Mouse (Mus musculus): ENCODE measurements around the gene Pou2f3. TPM values are rescaled to one million over a fixed set of nuclear protein-coding genes. Genes with fewer than 3 reads are reported as not detected.
A peak's percentile ranks its signal among the peaks of the same experiment; 100 is the strongest.

The Pou2f3 gene
- polyA plus RNA-seq (2016; fragmentation: Nextera tagmentation; extraction: Ambion mirVana): not detected in 2 replicates

DNA sequence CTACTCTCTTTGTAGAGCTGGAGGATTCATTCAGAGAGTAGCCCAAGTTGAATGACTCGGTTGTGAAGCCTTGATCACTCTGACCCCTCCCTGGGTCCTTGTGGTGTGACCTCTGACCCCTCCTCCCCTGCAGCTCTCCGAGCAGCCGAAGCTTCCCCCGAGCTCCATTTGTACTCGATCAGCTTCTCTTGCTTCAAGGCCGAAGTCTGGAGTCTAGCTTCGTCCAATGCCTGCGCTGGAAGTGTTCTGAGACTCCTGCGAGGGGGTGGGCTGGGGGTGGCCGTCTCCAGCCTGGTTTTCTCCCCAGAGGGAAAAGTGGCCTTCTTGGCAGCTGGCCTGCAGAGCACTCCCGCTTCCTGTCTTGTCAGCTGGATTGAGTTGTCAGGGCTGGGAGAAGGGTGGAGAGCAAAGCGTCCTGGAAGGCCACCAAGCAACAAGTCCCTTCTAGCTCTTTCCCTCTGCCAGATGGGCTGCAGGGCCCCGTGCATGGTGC is at the start of gene Pou2f3:
Gene Pou2f3, minus strand, starts transcription at position 180 of the 493 bp plus-strand sequence.
- peak within 1 kb of the TSS; percentile 40 for H3K4me3 ChIP-seq
- H3K27ac ChIP-seq (replicated peaks): peak within 1 kb of the TSS; percentile 65
- peak; percentile 69 for DNase-seq (ENCODE audit: low spot score)
- H3K27me3 ChIP-seq (ENCODE audit: low read depth, poor library complexity, severe bottlenecking): peaks cover 62% of the 10 kb centered on the region
- H3K4me1 ChIP-seq: peaks cover 30% of the 10 kb centered on the region
- H3K9me3 ChIP-seq (replicated peaks): no peaks in the 10 kb centered on the region
- H3K36me3 ChIP-seq: no peaks in the 10 kb centered on the region
- 1% methylated on average over 13 of the region's 13 CpGs for WGBS

DNA sequence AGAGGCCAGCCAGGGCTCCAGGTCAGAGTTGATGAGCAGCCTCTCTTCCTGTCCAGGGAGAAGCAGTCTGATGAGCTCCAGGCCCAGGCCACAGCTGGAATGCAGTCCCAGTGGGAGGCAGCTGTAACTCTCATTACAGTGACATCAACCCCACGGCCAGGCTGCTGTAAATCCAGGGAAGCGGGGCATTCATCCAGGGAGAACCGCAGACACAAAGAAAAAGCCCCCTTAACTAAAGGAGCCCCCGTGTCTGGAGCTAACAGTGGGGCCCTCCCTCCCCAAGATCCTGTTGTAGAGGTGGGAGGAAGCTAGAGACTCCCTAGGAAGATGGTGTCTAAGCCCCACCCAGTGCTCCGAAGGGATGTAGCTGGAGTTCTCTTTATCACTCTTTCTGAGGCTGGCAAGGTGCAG is 43.1 kb upstream of the Pou2f3 start:
- Histone ChIP-seq H3K27me3 (ENCODE audit: low read depth, poor library complexity, severe bottlenecking) (0 out of 2 replicates have a peak, but pooled peaks cover 4% of the 10 kb centered on the region), H3K4me3 (no peak overlapping the region), H3K4me1 (peaks cover 21% of the 10 kb centered on the region), H3K36me3 (no peaks in the 10 kb centered on the region), H3K27ac (replicated peaks) (peak overlapping the region; percentile 52; the same call in 1 of the 2 replicates), H3K9me3 (replicated peaks) (no peaks in the 10 kb centered on the region)
- WGBS: 28% methylated on average over 5 of the region's 5 CpGs
- peak; percentile 48 for DNase-seq (ENCODE audit: low spot score)

DNA sequence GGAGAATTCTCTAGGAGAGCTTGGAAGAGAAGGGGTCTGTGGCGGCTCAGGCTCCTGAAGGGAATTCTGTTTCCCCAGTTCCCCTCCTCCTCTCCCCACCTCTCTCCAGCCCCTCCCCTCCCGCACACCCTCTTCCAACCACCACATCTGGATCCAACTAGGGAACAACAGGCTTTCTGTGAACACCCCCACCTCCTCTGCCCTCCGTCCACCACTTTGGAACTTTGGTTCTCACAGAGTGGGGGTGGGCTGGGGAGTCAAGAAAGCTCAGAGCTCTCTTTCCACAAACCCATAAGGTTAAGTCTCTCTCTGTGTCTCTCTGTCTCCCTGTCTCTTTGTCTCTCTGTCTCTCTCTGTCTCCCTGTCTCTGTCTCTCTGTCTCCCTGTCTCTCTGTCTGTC is 42.6 kb upstream of the Pou2f3 start:
- H3K27ac ChIP-seq (replicated peaks): peak overlapping the region; percentile 52; the same call in 1 of the 2 replicates
- H3K27me3 ChIP-seq (ENCODE audit: low read depth, poor library complexity, severe bottlenecking): 0 out of 2 replicates have a peak, but pooled peaks cover 4% of the 10 kb centered on the region
- no peak overlapping the region for H3K4me3 ChIP-seq
- peaks cover 21% of the 10 kb centered on the region for H3K4me1 ChIP-seq
- no peaks in the 10 kb centered on the region for H3K36me3 ChIP-seq
- no peaks in the 10 kb centered on the region for H3K9me3 ChIP-seq (replicated peaks)
- DNase-seq (ENCODE audit: low spot score): peak; percentile 35
- 52% methylated on average over 3 of the region's 3 CpGs for WGBS

DNA sequence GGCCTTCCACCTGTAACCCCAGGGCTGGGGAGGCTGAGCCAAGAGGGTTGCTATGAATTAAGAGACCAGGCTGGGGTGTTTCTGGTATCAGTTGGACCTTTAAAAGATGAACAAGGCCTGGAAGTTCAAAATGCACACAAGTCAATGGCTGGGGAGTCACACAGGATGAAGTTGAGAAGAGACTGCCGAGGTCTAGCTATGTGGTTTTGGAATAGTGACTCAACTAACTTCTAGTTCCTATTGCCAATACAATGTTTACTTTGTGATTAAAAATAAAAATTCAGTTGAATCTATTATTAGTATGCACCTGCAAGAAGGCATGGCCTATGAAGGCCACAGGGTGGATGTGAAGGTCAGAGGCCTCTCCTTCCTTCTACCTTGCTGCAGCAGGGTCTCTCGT is 41.6 kb upstream of the Pou2f3 start:
- Histone ChIP-seq H3K4me1 (peaks cover 21% of the 10 kb centered on the region), H3K4me3 (no peak overlapping the region), H3K27me3 (ENCODE audit: low read depth, poor library complexity, severe bottlenecking) (0 out of 2 replicates have a peak, but pooled peaks cover 5% of the 10 kb centered on the region), H3K36me3 (no peaks in the 10 kb centered on the region), H3K9me3 (replicated peaks) (no peaks in the 10 kb centered on the region), H3K27ac (replicated peaks) (no peak overlapping the region)
- DNase-seq (ENCODE audit: low spot score): no peak
- WGBS: 87% methylated on average over 2 of the region's 2 CpGs

DNA sequence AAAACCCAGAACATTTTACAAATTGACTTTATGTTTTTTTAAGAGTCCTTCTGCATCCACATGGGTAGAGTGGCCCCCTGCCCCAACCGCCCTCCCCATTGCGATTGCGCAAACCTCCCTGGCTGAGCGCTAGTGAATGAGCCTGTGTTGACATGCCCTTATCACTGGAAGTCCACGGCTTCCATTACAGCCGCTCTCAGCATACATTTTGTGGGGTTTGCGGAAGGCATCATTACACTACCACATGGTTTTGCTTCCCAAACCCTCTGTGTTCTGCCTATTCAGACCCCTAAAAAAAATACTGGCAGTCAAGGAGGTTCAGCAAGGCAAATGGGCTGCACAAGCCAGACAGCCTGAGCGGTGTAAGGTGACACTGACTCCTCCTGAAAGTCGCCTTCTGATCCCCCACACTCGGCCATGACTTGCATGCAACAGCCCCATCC is 36.6 kb upstream of the Pou2f3 start:
- no peak overlapping the region for H3K4me3 ChIP-seq
- WGBS: 54% methylated on average over 10 of the region's 10 CpGs
- no peak overlapping the region for H3K27ac ChIP-seq (replicated peaks)
- no peak for DNase-seq (ENCODE audit: low spot score)
- H3K36me3 ChIP-seq: no peaks in the 10 kb centered on the region
- peaks cover 6% of the 10 kb centered on the region; the same call in 1 of the 2 replicates for H3K27me3 ChIP-seq (ENCODE audit: low read depth, poor library complexity, severe bottlenecking)
- H3K4me1 ChIP-seq: no peaks in the 10 kb centered on the region
- no peaks in the 10 kb centered on the region for H3K9me3 ChIP-seq (replicated peaks)

DNA sequence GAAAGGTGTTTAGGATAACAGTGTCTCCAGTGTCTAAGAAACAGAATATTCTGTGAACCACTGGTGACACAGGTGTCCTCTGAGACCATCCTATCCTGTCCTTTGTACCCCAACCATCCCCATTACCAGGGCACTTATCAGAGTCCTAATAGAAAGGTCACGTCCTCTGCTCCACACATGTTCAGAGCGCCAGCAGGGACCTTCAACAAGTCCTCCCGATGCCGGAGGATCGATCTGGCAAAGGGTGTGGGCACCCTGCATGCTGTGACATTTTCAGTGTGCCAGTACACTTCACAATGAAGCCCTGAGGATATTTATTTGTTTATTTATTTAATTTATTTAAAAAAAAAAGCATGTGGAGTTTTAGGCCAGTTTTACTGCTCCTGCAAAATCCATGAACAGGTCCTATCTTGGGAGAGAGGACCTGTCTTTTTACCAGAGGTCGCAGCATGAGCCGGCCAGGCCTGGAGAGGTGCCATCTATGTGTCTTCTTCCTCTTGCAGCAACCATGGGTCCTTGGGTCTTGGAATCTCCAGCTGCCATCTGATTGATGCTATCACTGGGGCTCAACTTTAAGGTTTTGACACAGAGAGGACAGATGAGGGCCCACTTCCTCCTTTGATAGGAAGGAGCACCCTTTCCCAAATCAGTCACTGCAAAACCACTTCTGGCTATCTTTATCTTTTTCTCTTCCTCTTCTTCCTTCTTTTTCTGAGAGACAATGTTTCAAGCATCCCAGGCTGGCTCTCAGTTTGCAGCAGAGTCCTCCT is 35.8 kb upstream of the Pou2f3 start:
- no peaks in the 10 kb centered on the region for H3K9me3 ChIP-seq (replicated peaks)
- no peak overlapping the region for H3K27ac ChIP-seq (replicated peaks)
- peaks cover 14% of the 10 kb centered on the region; the same call in 1 of the 2 replicates for H3K27me3 ChIP-seq (ENCODE audit: low read depth, poor library complexity, severe bottlenecking)
- no peak for DNase-seq (ENCODE audit: low spot score)
- H3K4me3 ChIP-seq: no peak overlapping the region
- 86% methylated on average over 7 of the region's 7 CpGs for WGBS
- H3K4me1 ChIP-seq: no peaks in the 10 kb centered on the region
- no peaks in the 10 kb centered on the region for H3K36me3 ChIP-seq

DNA sequence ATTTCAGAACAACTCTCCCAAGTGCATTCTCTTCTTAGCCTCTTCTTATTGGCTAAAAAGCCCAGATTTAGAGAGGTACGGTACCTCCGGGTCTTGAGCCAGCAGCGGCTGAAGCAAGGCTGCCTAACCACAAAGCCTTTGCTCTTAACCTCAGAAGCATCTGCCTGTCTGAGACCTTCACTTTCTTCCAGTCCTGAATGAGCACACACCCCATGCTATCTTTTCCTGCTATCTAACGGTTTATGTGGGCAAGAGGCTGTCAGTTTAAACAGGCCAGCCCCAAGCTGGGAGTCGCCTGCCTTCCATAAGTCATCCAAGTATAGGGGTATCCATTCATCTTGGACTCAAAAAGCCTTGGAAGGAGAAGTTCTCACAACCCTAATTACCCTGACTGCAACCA is 32.3 kb upstream of the Pou2f3 start:
- Histone ChIP-seq H3K4me1 (peaks cover 33% of the 10 kb centered on the region), H3K27me3 (ENCODE audit: low read depth, poor library complexity, severe bottlenecking) (peaks cover 45% of the 10 kb centered on the region), H3K4me3 (no peak overlapping the region), H3K9me3 (replicated peaks) (no peaks in the 10 kb centered on the region), H3K27ac (replicated peaks) (no peak overlapping the region), H3K36me3 (no peaks in the 10 kb centered on the region)
- DNase-seq (ENCODE audit: low spot score): no peak
- 91% methylated on average over 5 of the region's 5 CpGs for WGBS

DNA sequence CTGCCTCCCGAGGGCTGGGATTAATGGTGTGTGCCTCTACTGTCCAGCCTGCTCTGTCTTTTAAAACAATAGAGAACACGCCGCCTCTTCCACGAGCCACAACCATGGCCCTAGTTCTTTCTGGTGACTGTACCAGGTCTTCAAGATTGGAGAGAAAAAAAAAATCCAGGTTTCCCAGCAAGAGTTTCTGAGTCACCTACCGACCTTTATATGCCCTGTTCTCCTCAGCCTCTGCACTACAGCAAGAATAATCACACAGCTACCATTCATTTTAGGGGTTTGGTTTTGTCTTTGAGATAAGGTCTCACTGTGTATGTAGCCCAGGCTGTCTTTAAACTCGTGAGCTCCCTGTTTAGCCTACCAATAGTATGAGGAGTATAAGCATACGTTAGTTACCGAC is 31.8 kb upstream of the Pou2f3 start:
- Histone ChIP-seq H3K4me3 (no peak overlapping the region), H3K9me3 (replicated peaks) (no peaks in the 10 kb centered on the region), H3K27ac (replicated peaks) (no peak overlapping the region), H3K4me1 (peaks cover 37% of the 10 kb centered on the region), H3K27me3 (ENCODE audit: low read depth, poor library complexity, severe bottlenecking) (peaks cover 50% of the 10 kb centered on the region), H3K36me3 (no peaks in the 10 kb centered on the region)
- WGBS: 86% methylated on average over 8 of the region's 8 CpGs
- DNase-seq (ENCODE audit: low spot score): no peak

DNA sequence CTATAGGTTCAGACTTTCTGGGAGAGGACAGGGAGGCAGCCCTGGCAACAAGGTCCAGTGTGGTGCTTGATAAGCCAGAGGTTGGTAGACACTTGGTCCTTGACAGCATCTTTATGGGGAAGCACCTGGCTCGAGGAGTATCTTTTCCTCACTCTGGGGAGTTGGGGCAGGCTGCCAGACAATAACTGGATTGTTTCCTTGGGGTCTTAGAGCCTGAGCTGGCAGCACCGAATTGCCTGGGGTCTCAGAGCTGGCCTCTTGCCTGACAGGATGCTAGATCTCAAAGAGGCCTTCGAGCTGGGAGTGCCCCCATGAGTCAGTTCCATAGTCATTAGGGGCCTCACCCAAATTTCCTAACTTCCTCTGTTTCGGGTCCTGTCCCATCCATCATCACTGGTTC is 31.1 kb upstream of the Pou2f3 start:
- Histone ChIP-seq H3K36me3 (no peaks in the 10 kb centered on the region), H3K27me3 (ENCODE audit: low read depth, poor library complexity, severe bottlenecking) (peaks cover 54% of the 10 kb centered on the region), H3K4me3 (no peak overlapping the region), H3K4me1 (peaks cover 44% of the 10 kb centered on the region), H3K9me3 (replicated peaks) (no peaks in the 10 kb centered on the region), H3K27ac (replicated peaks) (no peak overlapping the region)
- 81% methylated on average over 4 of the region's 4 CpGs for WGBS
- no peak for DNase-seq (ENCODE audit: low spot score)

DNA sequence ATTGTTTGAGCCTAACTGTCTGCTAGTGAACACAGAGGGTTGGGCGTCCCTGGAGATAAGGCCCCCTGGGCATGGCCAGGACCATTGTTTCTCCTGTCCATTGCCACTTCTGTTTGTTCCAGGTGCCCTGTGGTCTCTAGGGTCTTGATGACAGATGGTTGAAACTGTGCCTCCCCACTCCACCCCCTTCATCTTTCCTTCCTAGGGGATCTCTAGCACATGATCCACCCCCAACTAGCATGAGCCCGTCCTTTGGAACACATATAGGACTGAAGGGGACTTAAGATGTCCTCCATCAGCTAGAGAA is 30.4 kb upstream of the Pou2f3 start:
- no peaks in the 10 kb centered on the region for H3K36me3 ChIP-seq
- H3K4me1 ChIP-seq: peaks cover 47% of the 10 kb centered on the region
- H3K27ac ChIP-seq (replicated peaks): peak overlapping the region; percentile 81
- H3K27me3 ChIP-seq (ENCODE audit: low read depth, poor library complexity, severe bottlenecking): peaks cover 58% of the 10 kb centered on the region
- no peaks in the 10 kb centered on the region for H3K9me3 ChIP-seq (replicated peaks)
- WGBS: 60% methylated on average over 2 of the region's 2 CpGs
- H3K4me3 ChIP-seq: peak overlapping the region; percentile 69
- no peak for DNase-seq (ENCODE audit: low spot score)

DNA sequence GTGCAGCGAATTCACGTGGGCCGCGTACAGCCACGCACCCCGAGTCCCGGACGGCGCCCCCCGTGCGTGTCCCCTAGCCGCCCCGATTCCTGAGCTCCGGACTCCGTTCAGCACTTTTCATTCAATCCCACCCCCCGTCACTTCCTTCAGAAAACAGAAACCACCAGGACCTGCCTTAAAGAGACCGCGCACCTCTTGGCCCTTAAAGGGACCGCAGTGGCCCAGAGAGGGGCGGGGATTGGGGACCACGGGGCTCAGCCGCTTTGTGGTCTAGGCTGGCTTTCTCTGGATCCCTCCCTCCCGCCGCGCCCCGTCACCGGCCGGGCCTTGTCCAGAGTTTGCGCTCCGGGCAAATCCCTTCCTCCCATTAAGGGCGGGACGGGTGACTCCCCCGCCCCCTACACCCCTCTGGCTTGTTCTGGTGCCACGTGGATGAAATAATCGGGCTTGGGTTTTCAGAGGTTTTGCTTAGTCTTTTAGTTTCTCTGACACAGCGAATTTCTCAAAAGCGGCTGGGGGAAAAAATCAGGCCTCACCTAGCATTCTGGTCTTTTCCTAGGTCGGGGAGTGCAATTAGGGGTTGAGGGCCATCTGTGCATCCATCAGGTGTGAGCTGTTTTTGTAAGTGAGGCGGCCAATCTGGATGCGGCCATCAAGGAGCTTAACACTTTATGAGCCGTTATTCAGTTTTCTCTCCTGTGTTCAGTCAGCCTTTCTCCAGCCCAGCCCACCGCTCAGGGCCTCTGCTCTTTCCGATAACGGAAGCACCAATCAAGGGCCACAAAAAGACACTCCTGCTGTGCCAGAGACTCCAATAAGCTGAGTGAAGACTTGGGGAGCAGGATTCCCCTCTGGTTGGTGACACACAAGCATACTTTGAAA is 29.8 kb upstream of the Pou2f3 start, which contains the start of gene Oaf:
Gene Oaf, minus strand, starts transcription at position 200 of the 882 bp plus-strand sequence.
- Histone ChIP-seq H3K4me1 (peaks cover 47% of the 10 kb centered on the region), H3K9me3 (replicated peaks) (no peaks in the 10 kb centered on the region), H3K36me3 (no peaks in the 10 kb centered on the region), H3K4me3 (peak within 1 kb of the TSS; percentile 69), H3K27me3 (ENCODE audit: low read depth, poor library complexity, severe bottlenecking) (peaks cover 58% of the 10 kb centered on the region), H3K27ac (replicated peaks) (peak within 1 kb of the TSS; percentile 81)
- under 1% methylated on average over 44 of the region's 44 CpGs for WGBS
- DNase-seq (ENCODE audit: low spot score): peak; percentile 89

DNA sequence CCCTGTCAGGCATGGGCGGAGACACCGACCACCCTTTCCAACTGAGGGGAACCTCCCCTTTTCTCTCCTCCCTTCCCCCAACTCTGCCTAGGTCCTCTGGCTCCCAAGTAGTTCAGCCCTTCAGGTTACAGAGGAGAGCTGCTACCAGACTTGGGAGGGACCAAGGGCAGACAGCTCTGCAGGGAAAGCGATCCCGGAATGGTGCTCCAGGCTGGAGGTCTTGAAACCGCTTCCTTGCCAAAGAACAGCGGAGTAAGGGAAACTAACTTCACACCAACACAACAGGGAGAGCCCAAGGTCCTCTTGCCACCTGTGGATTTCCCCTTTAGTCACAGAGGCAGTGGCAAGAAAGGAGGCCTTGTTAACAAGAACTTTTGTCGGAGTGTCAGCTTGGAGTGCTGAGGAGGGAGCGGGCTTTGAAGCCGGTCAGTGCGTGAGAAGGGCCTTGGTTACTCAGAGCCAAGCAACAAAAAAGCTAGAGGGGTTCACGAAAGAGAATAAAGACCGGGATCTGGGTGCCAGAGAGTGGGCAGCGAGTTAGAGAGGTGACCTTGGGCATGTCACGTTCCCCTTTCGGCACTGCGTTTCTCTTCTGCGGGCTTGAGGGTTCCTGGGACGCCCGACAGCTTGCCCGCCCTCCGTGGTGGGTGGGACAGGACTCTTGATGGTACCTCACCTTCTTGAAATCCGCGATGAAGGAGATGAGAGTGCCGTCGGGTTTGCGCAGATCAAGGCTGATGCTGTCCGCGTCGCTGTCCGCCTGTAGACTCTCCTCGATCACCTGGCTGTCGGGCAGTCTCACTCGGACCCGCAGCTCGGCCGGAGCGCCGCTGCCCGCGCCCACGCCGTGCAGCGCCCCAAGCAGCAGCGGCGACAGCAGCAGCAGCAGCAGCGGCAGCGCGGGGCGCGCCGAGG is 28.7 kb upstream of the Pou2f3 start:
- Histone ChIP-seq H3K27me3 (ENCODE audit: low read depth, poor library complexity, severe bottlenecking) (peaks cover 61% of the 10 kb centered on the region), H3K4me1 (peaks cover 47% of the 10 kb centered on the region), H3K4me3 (peak overlapping the region; percentile 69), H3K9me3 (replicated peaks) (no peaks in the 10 kb centered on the region), H3K36me3 (no peaks in the 10 kb centered on the region), H3K27ac (replicated peaks) (peak overlapping the region; percentile 81)
- peak; percentile 45 for DNase-seq (ENCODE audit: low spot score)
- WGBS: under 1% methylated on average over 51 of the region's 51 CpGs
